Mouse (Mus musculus) cerebellum, postnatal 36 days (tissue): ENCODE measurements at regions not wholly inside any gene's neighbourhood (a gene's known extent, or its start where the extent isn't known, plus 50 kb on each side); places are given as distances from the start of the nearest gene placed in this dataset.

Experiments used
- DNase-seq, 2 experiments: peaks; one replicate each; pipeline ENCODE4 v3.0.0; 2021 to 2022; ENCODE audit warnings: mixed read lengths in 2 of 2

DNA sequence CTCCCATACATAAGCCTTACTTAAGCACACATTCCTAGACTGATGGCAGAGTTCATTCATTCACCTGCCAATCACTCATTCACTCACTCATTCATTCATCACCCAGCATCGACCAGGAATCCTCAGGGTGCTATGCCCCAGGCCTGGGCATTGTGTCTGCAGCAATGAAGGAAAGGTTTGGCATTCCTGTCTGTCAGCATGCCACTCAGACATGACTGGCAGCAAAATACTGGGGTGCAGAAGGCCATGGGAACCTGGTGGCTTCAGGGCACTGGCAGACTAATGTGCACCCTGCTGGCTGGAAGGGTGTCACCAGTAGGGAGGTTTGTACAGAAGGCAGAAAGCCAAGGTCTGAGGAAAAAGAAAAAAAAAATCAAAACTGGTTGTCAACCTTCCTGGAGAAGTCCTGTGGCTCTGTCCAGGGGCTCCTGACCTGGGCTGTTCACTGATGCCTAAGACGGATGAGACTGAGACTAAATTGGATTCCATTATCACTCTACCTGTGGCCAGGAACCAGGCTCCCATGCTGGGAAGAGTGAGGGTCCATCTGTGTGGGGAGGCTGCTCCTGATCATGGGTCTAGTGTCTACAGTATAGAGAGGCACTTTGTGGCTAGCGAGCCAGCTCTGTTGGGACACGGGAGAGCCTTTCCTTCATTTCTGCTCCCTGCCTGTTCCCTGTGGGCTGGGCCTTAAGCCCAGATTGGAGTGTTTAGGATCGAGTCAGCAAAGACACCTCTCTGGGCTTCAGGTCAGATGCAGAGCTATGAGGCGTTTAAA is 104.1 kb downstream of the Cstad start:
- peak in 1 of 2 experiments; percentile 28 for DNase-seq

DNA sequence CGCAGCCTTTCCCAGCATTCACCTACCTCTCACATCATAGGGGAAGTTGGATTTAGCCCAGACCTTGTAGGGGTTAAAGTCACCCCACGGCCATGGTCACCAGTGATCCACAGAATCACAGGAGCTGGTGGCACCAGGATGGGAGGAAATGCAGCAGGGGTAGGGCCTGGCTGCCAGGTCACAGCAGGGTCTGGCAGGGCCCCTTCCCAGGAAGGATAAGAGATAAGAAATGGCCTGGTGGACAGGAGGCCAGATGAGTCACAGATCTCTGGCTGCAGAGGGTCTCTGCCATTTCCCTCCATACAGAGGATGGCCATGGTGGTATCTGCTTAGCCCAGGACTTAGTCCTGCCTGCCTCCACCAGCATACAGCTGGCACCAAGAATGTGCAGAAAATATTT is 103.0 kb downstream of the Cstad start:
- DNase-seq, result peak in 1 of 2 experiments; percentile 11

DNA sequence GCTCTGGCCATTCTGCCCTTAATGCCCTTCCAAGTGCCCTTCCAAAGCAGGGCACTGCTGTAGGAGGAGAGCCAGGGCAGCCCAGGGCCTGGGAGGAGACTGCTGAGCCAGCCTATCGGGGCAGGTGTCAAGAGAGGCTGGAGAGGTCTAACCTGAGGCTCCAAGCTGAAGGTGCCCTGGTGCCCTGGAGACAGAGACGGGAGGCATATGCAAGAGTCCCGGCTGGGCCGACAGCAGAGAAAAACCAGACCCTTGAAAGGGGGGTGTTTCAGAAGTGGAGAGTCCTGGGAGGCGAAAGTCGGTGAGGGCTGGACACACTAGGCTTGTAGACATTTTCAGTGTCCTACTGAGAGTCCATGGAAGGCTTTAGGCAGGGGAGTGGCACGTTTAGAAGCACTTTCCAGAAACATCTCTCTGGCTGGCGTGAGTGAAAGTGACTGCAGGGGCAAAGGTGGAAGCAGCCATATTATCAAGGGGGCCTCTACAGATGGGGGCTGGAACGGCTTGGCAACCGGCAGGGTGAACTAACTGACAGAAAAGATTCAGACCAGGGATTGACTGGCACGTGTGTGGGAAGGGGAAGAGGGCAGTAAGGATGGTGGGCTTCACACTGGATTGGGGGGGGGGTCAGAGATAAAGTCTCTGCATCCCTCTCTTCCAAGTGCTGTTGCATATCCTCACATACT is 101.1 kb downstream of the Cstad start:
- peak in 1 of 2 experiments; percentile 13 for DNase-seq

DNA sequence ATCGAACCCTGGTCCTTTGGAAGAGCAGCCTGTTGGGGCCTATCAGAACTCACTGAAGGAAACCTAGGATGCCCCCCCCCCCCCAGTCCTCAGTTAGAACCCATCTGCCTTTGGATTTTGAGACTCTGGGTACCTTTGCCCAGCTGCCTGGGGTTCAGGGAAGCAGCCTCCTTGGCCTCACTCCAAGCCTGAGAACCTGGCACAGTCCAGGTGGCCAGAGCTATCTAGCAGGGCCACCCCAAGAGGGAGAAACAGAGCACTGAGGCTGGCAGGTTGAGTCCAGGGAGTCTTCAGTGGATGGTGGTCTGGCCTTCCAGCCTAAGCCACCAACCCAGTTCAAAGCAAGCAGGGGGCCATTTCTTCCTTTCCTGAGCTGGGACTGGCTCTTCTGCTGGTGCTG is 100.2 kb downstream of the Cstad start:
- DNase-seq, result peak in 1 of 2 experiments; percentile 18

DNA sequence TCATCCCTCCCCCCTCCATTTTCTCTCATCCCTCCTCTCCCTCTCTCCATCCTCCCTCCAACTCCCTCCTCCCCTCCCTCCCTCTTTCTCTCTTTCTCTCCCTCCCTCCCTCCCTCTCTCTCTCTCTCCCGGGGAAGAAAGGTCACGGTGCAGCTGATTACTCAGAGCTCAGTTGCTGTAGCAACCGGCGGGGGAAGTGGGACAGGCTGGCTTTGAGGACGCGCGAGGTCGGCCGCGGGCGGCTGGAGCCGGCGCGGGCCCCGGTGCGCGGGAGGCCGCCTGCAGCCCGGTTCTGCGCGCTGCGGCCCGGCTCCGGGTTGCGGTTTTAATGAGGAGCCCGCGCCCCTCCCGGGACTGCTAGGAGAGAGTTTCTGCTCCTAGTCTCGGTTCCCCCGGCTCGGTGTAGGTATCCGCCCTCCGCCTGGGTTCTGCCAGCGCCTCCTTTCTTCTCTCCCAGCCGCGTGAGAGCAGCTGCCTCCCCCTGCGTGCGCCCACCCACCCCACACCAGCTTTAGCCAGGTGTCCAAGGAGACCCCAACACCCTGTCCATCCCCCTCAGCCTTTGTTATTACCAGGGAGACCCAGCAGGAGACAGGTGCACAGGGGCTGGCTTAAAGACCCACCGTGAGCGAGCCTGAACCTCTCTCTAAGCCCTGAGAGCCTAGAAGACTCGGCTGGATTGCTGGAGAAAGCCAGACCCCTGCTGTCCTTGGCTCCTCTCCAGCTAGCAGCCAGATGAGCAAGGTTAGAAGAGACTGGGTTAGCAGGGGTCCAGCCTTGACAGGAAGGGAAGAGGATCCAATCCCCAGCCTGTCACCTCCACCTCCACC is 98.6 kb downstream of the Cstad start:
- peak; percentile 81 to 84 for DNase-seq

DNA sequence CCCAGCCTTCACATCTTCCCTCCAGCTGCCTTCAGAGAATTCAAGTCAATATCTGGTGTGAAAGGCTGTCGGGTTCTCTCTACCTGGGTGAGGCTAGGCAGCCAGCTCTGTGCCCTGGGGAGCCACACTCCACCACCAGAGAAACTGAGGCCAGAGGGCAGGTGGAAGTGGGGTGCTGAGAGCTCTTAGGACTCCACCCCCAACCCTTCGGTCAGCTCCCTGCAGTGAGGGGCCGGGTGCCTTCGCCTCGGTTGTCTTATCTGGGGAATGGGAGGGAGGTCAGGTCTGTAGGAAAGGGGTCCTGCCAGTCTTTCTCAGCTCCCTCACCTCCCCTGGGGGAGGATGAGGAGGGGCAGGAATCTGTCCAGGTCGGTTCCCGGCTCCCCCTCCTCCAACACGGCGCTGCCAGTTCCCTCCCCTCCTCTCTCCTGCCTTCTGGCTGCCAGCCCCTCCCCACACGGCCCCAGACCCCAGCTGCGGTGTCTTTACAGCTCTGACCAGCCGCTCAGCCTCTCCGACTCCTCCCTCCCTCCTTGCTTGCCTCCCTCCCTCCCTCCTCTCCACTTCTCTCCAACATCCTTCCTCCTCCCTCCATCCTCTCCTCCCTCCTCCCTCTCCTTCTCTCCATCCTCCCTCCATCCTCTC is 97.8 kb downstream of the Cstad start:
- DNase-seq, result peak in 1 of 2 experiments; percentile 68

DNA sequence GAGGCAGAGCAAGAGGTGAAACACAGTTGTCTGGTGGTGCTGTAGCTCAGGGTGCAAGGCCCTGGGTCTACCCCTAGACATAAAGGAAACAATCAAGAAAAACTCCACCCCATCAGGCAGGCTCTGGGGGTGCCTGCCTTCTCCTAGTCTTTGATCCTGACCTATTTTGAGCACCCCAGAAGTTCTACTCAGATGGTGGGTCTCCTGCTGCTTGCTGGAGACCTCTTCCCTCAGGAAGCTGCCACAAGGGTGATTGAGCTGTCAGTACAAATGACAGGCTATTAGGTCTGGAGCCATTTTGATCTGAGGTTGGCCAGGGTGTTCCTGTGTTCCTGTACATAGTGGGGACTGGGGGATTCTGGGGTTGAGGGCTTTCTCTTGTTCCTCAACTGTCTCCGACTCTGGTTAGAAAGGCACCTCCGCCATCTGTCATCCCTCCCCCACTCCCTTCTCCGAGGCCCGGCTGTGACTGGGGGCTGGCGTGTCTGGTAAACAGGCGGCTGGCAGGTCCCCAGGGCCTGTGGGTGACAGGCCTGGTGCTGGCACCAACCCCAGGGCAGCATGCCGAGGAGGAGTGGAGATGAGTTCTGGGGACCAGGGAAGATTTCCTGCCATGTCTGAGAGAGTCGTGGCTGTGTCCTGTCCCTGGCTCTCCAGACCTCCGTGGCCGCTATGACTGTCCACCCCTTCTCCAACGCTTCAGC is 97.2 kb downstream of the Cstad start:
- peak; percentile 99 to 100 for DNase-seq

DNA sequence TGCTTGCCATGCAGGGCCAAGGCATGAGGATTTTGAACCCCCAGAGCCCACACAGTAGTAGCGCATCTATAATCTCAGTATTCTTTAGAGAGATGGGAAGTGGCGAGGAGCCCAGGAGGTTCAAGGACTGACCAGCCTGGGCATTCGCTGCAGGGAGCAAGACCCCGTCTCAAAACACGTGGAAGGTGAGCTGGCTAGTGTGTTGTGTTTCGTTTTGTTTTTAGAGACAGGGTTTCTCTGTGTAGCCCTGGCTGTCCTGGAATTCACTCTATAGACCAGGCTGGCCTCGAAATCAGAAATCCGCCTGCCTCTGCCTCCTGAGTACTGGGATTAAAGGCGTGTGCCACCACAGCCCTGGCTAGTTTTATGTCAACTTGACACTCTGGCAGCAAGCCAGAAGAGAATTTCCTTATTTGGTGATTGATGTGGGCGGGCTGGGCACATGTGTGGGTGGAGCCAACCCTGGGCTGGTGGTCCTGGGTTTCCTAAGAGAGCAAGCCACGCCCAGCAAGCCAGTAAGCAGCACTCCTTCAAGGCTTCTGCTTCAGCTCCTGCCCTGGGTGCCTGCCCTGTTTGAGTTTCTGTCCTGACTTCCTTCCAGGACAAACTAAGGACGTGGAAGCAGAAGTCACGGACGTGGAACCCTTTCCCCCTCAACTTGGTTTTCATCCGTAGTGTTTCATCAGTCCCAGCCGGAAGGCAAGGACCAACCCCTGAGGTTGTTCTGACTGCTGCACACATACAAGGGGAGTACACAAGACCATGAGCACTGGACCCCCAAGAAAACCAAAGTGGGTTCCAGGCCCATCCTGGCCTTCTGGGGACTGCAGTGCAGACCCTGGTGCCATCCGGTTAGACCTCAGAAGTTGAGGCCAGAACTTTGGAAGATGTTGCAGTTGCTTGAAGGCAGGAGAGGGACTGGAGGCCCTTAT is 96.4 kb downstream of the Cstad start:
- peak in 1 of 2 experiments; percentile 32 for DNase-seq

DNA sequence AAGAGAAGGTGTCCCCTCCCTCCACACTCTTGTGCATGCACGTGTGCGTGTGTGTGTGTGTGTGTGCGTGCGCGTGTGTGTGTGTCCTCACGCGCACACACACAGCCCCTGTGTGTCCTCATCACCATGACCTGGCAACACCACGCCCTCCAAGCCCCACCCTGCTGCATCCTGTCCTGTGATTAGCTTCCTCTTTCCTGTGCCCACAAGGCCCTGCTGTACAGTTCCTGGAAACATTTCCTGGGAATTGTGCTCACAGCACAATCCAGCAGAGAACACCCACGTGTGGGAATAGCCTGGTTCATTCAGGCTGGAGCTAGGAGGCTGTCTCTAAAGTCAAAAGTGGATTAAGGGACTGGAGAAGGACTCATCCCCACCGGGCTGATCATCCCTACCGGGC is 95.5 kb downstream of the Cstad start:
- DNase-seq, result no peak

DNA sequence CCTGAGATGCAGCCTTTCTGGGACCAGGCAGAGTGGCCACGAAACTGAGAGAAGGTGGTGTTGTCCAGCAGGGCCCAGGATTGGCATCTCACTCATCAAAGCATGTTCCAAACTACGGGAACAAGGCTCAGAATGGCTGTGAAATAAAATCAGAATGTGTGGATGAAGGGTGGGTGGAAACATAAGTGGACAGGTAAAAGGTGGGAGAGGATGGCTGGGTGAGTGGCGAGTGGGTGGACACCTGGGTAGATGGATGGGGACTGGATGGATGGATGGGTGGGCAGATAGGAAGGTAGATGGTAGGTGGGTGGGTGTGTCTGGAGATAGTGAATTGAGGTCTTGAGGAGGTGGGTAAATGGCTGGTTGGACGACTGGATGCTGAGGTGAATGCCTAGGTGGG is 93.6 kb downstream of the Cstad start:
- DNase-seq, result no peak

DNA sequence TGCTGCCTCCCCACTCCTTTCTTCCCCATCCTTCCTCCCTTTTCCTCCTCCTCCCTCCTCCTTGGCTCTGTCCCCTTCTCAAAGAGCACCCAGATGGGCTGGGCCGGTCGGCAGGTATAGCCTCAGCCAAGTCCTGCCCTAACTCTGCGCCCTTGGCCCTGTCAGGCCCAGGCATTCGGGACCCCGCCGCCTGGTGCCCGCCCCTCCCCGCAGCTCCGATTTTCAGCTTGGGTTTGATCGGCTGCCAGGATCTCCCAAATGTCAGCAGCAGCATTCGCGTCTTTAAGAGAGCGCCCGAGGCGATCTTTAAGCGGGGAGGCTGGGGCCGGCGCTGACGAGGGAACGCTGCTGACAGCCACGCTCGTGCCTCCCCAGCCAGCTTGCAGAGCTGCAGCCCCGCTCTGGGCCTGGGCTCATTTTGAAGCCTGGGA is 92.3 kb downstream of the Cstad start:
- DNase-seq, result peak; percentile 32 to 39

DNA sequence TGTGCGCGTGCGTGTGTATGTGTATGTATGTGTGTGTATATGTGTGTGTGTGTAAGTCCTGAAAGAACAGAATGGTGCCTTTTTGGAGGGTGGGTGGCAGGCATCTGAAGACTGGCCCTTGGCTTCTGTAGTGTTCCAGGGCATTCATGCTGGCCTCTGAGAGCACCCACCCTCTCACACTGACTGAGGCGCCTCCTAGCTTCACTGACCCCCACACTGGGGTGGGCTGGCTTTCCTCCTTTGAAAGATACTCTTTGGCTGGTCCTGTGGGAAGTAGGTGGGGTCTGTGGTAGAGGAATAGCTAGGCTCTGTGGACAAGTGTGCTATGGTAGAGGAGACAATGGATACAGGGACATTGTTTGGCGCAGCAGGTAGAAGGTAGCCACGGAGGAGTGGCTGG is 91.5 kb downstream of the Cstad start:
- DNase-seq, result no peak

DNA sequence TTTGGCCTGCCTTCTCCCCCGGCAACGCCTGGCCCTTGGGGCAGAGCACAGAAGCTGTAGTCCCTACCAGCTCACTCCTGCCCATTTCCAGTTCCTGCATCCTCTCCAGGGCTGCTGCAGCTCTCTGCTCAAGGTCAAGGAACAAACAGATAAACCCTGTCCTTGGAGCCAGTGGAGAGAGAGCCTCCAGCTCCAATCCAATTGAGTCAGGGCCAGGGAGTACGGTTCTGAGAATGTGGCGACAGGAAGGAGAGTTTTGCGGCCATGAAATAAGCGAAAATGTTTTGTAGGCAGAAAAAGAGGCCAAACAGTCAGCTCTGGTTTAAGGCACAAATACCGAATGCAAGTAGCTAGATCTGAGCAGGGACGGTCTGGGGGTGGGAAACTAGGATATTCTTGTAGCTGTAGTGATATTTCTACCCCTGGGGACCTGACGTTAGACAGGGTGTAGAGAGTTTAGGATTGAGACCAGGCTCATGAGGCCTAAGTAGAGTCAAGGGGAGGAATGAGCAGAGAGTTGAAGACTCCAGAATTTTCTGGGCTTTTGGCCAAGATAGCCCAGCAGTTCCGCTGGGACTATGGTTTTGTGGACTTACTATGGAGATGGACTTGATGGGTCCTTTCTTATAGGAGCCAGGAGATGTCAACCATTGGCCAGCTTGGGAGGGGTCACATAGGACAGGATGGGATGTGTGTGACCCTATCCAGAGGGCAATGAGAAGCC is 90.5 kb downstream of the Cstad start:
- DNase-seq, result no peak

DNA sequence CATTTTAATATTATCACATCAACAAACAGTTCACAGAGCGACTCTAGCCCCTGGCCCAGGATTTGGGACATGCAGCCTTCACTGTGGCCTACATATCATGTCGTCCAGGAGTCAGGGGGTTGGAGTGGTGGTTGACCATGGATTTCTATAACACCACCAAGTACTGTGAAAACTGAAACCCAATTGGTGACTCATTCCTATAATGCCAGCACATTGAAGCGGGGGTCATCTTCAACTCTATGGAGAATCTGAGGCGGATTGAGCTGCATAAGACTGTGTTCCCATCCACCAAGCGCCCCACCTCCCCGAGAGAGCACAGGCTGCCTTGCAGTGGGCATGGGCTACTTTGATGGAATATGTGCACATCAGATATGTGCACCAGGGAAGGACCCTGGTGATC is 89.6 kb downstream of the Cstad start:
- no peak for DNase-seq

DNA sequence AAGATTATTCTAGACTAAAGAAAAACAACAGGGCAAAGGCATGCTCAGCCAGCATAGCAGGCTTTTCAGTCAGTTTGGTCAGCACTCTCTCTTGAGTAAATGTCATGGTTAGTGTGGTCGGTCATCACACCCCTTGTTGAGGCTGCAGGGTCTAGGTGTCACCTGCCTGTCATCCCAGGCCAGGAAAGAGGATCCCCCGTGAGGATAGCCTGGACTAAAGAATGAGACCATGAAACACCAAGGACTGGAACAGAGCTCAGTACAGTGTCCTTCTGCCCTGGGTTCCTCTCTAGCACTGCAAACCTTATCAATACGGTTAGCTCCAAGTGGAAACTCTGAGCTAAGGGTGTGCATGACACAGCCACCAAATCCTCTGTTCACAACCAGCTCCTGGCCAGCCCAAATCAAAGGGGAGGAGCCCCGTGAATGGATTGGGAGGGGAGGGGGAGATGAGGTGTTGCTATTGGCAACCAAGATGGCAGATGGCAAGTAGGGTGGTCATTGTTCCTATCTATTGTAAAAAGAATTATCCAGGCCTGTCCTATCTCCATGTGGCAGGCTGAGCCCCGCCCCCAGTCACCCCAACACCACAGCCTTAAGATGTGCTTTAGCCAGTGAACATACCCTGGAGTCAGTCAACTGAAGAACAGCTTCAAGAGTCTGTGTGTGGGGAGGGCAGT is 87.4 kb downstream of the Cstad start:
- no peak for DNase-seq

DNA sequence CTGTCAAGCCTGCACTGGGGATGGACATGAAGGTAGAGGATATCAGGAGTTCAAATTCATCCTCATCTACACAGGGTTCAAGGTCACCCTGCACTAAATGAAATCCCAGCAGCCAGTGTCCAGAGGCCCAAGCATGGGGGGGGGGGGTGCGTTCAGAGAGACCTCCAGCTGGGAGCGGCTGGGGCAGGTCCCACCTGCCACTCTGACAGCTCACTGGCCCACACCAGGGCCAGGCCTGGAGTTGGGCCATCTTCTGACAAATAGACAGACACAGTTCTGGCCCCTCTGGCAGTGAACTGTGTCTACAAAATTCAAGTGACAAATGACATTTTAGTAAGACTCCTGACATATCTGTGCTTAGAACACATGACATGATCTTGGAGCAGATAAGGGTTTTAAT is 86.8 kb downstream of the Cstad start:
- no peak for DNase-seq

DNA sequence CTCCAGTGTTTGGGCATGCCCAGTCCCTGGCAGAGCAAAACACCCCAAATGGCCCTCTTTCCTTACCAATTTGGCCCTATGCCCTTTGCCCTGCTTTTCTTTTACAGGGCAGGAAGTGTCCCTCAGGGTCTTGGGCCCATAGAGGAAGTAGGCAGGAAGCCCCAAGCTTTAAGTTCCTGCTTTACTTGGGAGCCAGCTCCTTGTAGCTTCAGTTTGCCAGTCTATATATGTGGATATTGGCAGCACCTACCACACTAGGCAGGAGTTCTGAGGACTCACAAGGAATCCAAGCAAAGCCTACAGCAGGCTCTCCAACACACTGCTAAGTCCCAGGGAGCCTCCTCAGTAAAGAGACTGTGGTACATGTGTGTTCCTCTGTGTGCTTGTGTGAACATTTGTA is 84.2 kb downstream of the Cstad start:
- no peak for DNase-seq

DNA sequence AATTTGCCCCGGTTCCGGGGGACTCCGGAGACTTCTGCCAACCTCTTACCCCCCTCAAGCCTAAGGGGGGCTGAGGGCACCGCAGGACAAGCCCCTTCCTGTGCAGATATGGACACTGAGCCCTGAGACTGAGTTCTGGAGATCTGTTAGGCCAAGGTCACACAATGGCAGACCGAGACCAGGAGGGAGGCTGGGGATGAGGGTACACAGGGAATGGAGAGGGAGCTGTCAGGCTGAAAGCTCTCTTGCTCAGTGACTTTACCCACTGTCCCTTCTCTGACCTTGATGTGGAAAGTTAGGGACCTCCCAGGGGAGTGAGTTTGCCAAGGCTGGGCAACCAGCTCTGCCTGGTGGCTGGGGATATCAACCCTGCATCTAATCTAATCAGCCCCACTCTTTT is 82.7 kb downstream of the Cstad start:
- DNase-seq, result no peak

DNA sequence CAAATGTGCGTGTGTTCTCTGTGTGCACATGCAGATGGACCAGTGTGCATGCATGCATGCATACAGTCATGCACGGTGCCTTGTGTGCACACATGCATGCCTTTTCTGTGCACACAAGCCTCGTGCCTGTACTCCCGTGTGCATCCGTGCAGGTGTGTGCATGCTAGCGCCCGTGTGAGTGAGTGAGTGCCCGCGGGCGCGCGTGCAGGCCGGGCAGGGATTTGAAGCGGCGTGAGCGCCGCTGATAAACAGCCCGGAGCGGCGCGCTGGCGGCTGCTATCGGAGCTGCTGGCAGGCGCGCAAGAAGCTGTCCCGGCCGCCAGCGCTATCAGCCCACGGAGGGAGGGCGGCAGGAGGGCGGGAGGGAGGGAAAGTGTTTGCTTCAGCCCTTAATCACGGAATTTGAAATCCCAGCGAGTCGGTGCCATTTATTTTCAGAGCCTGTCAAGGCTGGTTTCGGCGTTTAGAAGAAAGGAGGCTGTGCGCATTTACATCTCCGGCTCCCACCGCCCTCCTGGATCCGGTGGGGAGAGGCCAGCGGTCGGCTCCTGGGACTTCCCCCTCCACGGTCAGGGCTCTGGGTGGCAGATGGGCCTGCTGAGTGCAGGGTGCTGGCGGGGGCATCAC is 82.1 kb downstream of the Cstad start:
- DNase-seq, result peak; percentile 63 to 72
